Mouse (Mus musculus): ENCODE results near the gene Gm28043.

DNA sequence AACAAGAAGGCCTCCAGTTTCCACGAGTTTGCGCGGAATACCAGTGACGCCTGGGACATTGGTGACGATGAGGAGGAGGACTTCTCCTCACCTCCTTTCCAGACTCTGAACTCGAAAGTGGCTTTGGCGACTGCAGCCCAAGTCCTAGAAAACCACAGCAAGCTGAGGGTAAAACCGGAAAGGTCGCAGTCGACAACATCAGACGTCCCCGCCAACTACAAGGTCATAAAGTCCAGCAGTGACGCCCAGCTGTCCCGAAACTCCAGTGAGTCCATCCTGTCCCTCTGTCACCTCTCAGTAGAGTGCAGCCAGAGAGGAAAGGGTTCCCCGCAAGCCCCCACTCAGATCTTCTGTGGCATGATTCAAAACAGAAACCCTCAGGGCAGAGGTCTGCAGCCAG is 46.2 kb upstream of the Gm28043 start:
- no peak for TF ChIP-seq POLR2A (IDR thresholded peaks at IDR 0.05; ENCODE audit: borderline replicate concordance, insufficient read depth, low read length)
- no peak for TF ChIP-seq CTCF (IDR thresholded peaks at IDR 0.05; ENCODE audit: borderline replicate concordance, insufficient read depth, low read depth, low read length)
